Mouse (Mus musculus): ENCODE measurements at regions not wholly inside any gene's neighbourhood (a gene's known extent, or its start where the extent isn't known, plus 50 kb on each side); places are given as distances from the start of the nearest gene placed in this dataset.
"Not testable (repeated sequence)": the region's sequence is repeated elsewhere in the genome, so short reads cannot be mapped to it uniquely, and the experiment has no call there.

- DNase-seq, result no peak
Observed at GRCm38 (mm10) chr12:39715120-39715519, 322.7 kb downstream of the Arl4a start.

GRCm38 (mm10) chr12:39714169-39714794, 323.5 kb downstream of the Arl4a start:
- no peak for DNase-seq

- no peak for DNase-seq
Observed at GRCm38 (mm10) chr12:39711807-39712206, 326.0 kb downstream of the Arl4a start.

GRCm38 (mm10) chr12:39709850-39710249, 328.0 kb downstream of the Arl4a start:
- no peak for DNase-seq

GRCm38 (mm10) chr12:39697182-39697581, 340.6 kb downstream of the Arl4a start:
- DNase-seq, result no peak

- no peak for DNase-seq
Observed at GRCm38 (mm10) chr12:39695322-39695721, 342.5 kb downstream of the Arl4a start.

GRCm38 (mm10) chr12:39692043-39692442, 345.8 kb downstream of the Arl4a start:
- DNase-seq, result no peak

GRCm38 (mm10) chr12:39685399-39685798, 352.4 kb downstream of the Arl4a start:
- DNase-seq, result no peak

GRCm38 (mm10) chr12:39682121-39682520, 355.7 kb downstream of the Arl4a start:
- no peak for DNase-seq

GRCm38 (mm10) chr12:39675608-39676007, 362.2 kb downstream of the Arl4a start:
- DNase-seq, result no peak

GRCm38 (mm10) chr12:39667701-39668100, 370.1 kb downstream of the Arl4a start:
- DNase-seq, result no peak

- peak; percentile 27 to 54 for DNase-seq
Observed at GRCm38 (mm10) chr12:39665448-39665847, 372.4 kb downstream of the Arl4a start.

- no peak for DNase-seq
Observed at GRCm38 (mm10) chr12:39660420-39660819, 377.4 kb downstream of the Arl4a start.

GRCm38 (mm10) chr12:39656606-39657005, 381.2 kb downstream of the Arl4a start:
- DNase-seq, result no peak

GRCm38 (mm10) chr12:39648952-39649351, 388.9 kb downstream of the Arl4a start:
- no peak for DNase-seq

GRCm38 (mm10) chr12:39646556-39646955, 391.3 kb downstream of the Arl4a start:
- DNase-seq, result no peak

- DNase-seq, result no peak
Observed at GRCm38 (mm10) chr12:39645581-39645980, 392.2 kb downstream of the Arl4a start.

GRCm38 (mm10) chr12:39639246-39639645, 398.6 kb downstream of the Arl4a start:
- no peak for DNase-seq

GRCm38 (mm10) chr12:39634337-39634736, 403.5 kb downstream of the Arl4a start:
- no peak for DNase-seq

GRCm38 (mm10) chr12:39621266-39621665, 416.6 kb downstream of the Arl4a start:
- DNase-seq, result no peak

- no peak for DNase-seq
Observed at GRCm38 (mm10) chr12:39605289-39605688, 432.5 kb downstream of the Arl4a start.

- no peak for DNase-seq
Observed at GRCm38 (mm10) chr12:39604723-39605122, 433.1 kb downstream of the Arl4a start.

GRCm38 (mm10) chr12:39594726-39595125, 443.1 kb downstream of the Arl4a start:
- DNase-seq, result no peak

GRCm38 (mm10) chr12:39593781-39594180, 444.0 kb downstream of the Arl4a start:
- not testable (repeated sequence) for DNase-seq

GRCm38 (mm10) chr12:39587204-39587909, 450.5 kb downstream of the Arl4a start:
- DNase-seq, result no peak

Measured in lung, postnatal 4 days (tissue).